Mouse (Mus musculus): ENCODE data around the gene 9430097D07Rik. TPM values are rescaled to one million over a fixed set of nuclear protein-coding genes. Genes with fewer than 3 reads are reported as not detected.

9430097D07Rik gene
- polyA plus RNA-seq, 1 experiment: 0.04 TPM

GRCm38 (mm10) chr2:32534061-32534732 lies 41.3 kb downstream of the 9430097D07Rik start:
- Histone ChIP-seq H3K27me3 (ENCODE audit: control insufficient read depth, insufficient read depth, insufficient read length) (no peaks in the 10 kb centered on the region), H3K79me3 (ENCODE audit: low read depth) (no peaks in the 10 kb centered on the region), H3K79me2 (ENCODE audit: control insufficient read depth, insufficient read depth) (no peaks in the 10 kb centered on the region), H3K36me3 (ENCODE audit: control insufficient read depth, insufficient read depth) (no peaks in the 10 kb centered on the region), H3K4me3 (ENCODE audit: insufficient read depth, poor library complexity, severe bottlenecking) (peak overlapping the region; percentile 55), H3ac (ENCODE audit: control insufficient read depth, insufficient read length, low read depth) (no peak overlapping the region)
- TF ChIP-seq MAX (IDR thresholded peaks at IDR 0.05) (no peak), MYOG (IDR thresholded peaks at IDR 0.05; ENCODE audit: control insufficient read depth, extremely low read depth, insufficient read length) (no peak), USF1 (IDR thresholded peaks at IDR 0.05; ENCODE audit: low read depth) (no peak), MYOD1 (IDR thresholded peaks at IDR 0.05; ENCODE audit: control insufficient read depth, insufficient read length, low read depth) (no peak), FOSL1 (IDR thresholded peaks at IDR 0.05; ENCODE audit: insufficient read depth, low read length, poor library complexity, severe bottlenecking) (no peak), CEBPB (IDR thresholded peaks at IDR 0.05; ENCODE audit: low read depth) (no peak), CTCF (IDR thresholded peaks at IDR 0.05; ENCODE audit: control insufficient read depth, insufficient read depth, insufficient read length) (no peak)

GRCm38 (mm10) chr2:32533163-32533562 lies 42.3 kb downstream of the 9430097D07Rik start:
- Histone ChIP-seq H3K79me3 (ENCODE audit: low read depth) (no peaks in the 10 kb centered on the region), H3K36me3 (ENCODE audit: control insufficient read depth, insufficient read depth) (no peaks in the 10 kb centered on the region), H3K27me3 (ENCODE audit: control insufficient read depth, insufficient read depth, insufficient read length) (no peaks in the 10 kb centered on the region), H3ac (ENCODE audit: control insufficient read depth, insufficient read length, low read depth) (no peak overlapping the region), H3K79me2 (ENCODE audit: control insufficient read depth, insufficient read depth) (no peaks in the 10 kb centered on the region), H3K4me3 (ENCODE audit: insufficient read depth, poor library complexity, severe bottlenecking) (no peak overlapping the region)
- TF ChIP-seq USF1 (IDR thresholded peaks at IDR 0.05; ENCODE audit: low read depth): no peak

GRCm38 (mm10) chr2:32530479-32530878 lies 45.0 kb downstream of the 9430097D07Rik start:
- H3K79me3 ChIP-seq (ENCODE audit: low read depth): no peaks in the 10 kb centered on the region
- TF ChIP-seq MYOG (IDR thresholded peaks at IDR 0.05; ENCODE audit: control insufficient read depth, extremely low read depth, insufficient read length) (no peak), USF1 (IDR thresholded peaks at IDR 0.05; ENCODE audit: low read depth) (no peak), FOSL1 (IDR thresholded peaks at IDR 0.05; ENCODE audit: insufficient read depth, low read length, poor library complexity, severe bottlenecking) (no peak), MYOD1 (IDR thresholded peaks at IDR 0.05; ENCODE audit: control insufficient read depth, insufficient read length, low read depth) (no peak)
- no peak overlapping the region for H3ac ChIP-seq (ENCODE audit: control insufficient read depth, insufficient read length, low read depth)
- no peaks in the 10 kb centered on the region for H3K36me3 ChIP-seq (ENCODE audit: control insufficient read depth, insufficient read depth)
- no peaks in the 10 kb centered on the region for H3K79me2 ChIP-seq (ENCODE audit: control insufficient read depth, insufficient read depth)
- no peak overlapping the region for H3K4me3 ChIP-seq (ENCODE audit: insufficient read depth, poor library complexity, severe bottlenecking)
- H3K27me3 ChIP-seq (ENCODE audit: control insufficient read depth, insufficient read depth, insufficient read length): no peaks in the 10 kb centered on the region

GRCm38 (mm10) chr2:32528326-32528725 lies 47.2 kb downstream of the 9430097D07Rik start:
- no peak overlapping the region for H3K4me3 ChIP-seq (ENCODE audit: insufficient read depth, poor library complexity, severe bottlenecking)
- no peak overlapping the region for H3ac ChIP-seq (ENCODE audit: control insufficient read depth, insufficient read length, low read depth)
- no peaks in the 10 kb centered on the region for H3K79me2 ChIP-seq (ENCODE audit: control insufficient read depth, insufficient read depth)
- no peak for TF ChIP-seq MAX (IDR thresholded peaks at IDR 0.05)
- no peak for TF ChIP-seq USF1 (IDR thresholded peaks at IDR 0.05; ENCODE audit: low read depth)
- no peak for TF ChIP-seq CEBPB (IDR thresholded peaks at IDR 0.05; ENCODE audit: low read depth)
- H3K79me3 ChIP-seq (ENCODE audit: low read depth): no peaks in the 10 kb centered on the region
- H3K27me3 ChIP-seq (ENCODE audit: control insufficient read depth, insufficient read depth, insufficient read length): no peaks in the 10 kb centered on the region
- H3K36me3 ChIP-seq (ENCODE audit: control insufficient read depth, insufficient read depth): no peaks in the 10 kb centered on the region

GRCm38 (mm10) chr2:32527468-32527966 lies 48.0 kb downstream of the 9430097D07Rik start:
- Histone ChIP-seq H3ac (ENCODE audit: control insufficient read depth, insufficient read length, low read depth) (peak overlapping the region; percentile 25), H3K79me2 (ENCODE audit: control insufficient read depth, insufficient read depth) (no peaks in the 10 kb centered on the region), H3K27me3 (ENCODE audit: control insufficient read depth, insufficient read depth, insufficient read length) (no peaks in the 10 kb centered on the region), H3K4me3 (ENCODE audit: insufficient read depth, poor library complexity, severe bottlenecking) (no peak overlapping the region), H3K79me3 (ENCODE audit: low read depth) (no peaks in the 10 kb centered on the region), H3K36me3 (ENCODE audit: control insufficient read depth, insufficient read depth) (no peaks in the 10 kb centered on the region)
- TF ChIP-seq USF1 (IDR thresholded peaks at IDR 0.05; ENCODE audit: low read depth) (peak; percentile 50), CTCF (IDR thresholded peaks at IDR 0.05; ENCODE audit: control insufficient read depth, insufficient read depth, insufficient read length) (no peak), CEBPB (IDR thresholded peaks at IDR 0.05; ENCODE audit: low read depth) (no peak), MAX (IDR thresholded peaks at IDR 0.05) (no peak), MYOD1 (IDR thresholded peaks at IDR 0.05; ENCODE audit: control insufficient read depth, insufficient read length, low read depth) (peak; percentile 4), MYOG (IDR thresholded peaks at IDR 0.05; ENCODE audit: control insufficient read depth, extremely low read depth, insufficient read length) (no peak), FOSL1 (IDR thresholded peaks at IDR 0.05; ENCODE audit: insufficient read depth, low read length, poor library complexity, severe bottlenecking) (no peak)

GRCm38 (mm10) chr2:32525816-32526215 lies 49.7 kb downstream of the 9430097D07Rik start:
- no peak overlapping the region for H3K4me3 ChIP-seq (ENCODE audit: insufficient read depth, poor library complexity, severe bottlenecking)
- H3K27me3 ChIP-seq (ENCODE audit: control insufficient read depth, insufficient read depth, insufficient read length): no peaks in the 10 kb centered on the region
- H3ac ChIP-seq (ENCODE audit: control insufficient read depth, insufficient read length, low read depth): no peak overlapping the region
- no peaks in the 10 kb centered on the region for H3K79me2 ChIP-seq (ENCODE audit: control insufficient read depth, insufficient read depth)
- no peak for TF ChIP-seq MYOD1 (IDR thresholded peaks at IDR 0.05; ENCODE audit: control insufficient read depth, insufficient read length, low read depth)
- no peak for TF ChIP-seq MYOG (IDR thresholded peaks at IDR 0.05; ENCODE audit: control insufficient read depth, extremely low read depth, insufficient read length)
- TF ChIP-seq USF1 (IDR thresholded peaks at IDR 0.05; ENCODE audit: low read depth): no peak
- no peak for TF ChIP-seq CTCF (IDR thresholded peaks at IDR 0.05; ENCODE audit: control insufficient read depth, insufficient read depth, insufficient read length)
- TF ChIP-seq FOSL1 (IDR thresholded peaks at IDR 0.05; ENCODE audit: insufficient read depth, low read length, poor library complexity, severe bottlenecking): no peak
- H3K79me3 ChIP-seq (ENCODE audit: low read depth): no peaks in the 10 kb centered on the region
- H3K36me3 ChIP-seq (ENCODE audit: control insufficient read depth, insufficient read depth): no peaks in the 10 kb centered on the region

Data from C2C12 (cell line).